Mouse (Mus musculus): Measurements from ENCODE around the gene Nudt1. TPM values are rescaled to one million over a fixed set of nuclear protein-coding genes. Genes with fewer than 3 reads are reported as not detected.

Gene Nudt1
- 22.2 and 22.7 TPM in 2 replicates for polyA plus RNA-seq (2014; fragmentation: Nextera tagmentation; extraction: Ambion mirVana)

GRCm38 (mm10) chr5:140321042-140321755 lies at the start of gene Nudt1, which contains the start of gene Mad1l1:
TSS of gene Nudt1 (plus strand) at chr5:140321656.
TSS of gene Mad1l1 (minus strand) at chr5:140321552.
- H3K27me3 ChIP-seq (ENCODE audit: control insufficient read depth, insufficient read depth, low read length) = no peaks in the 10 kb centered on the region
- WGBS = under 1% methylated on average over 60 of the region's 60 CpGs
- H3K9me3 ChIP-seq (ENCODE audit: control insufficient read depth, low read length) = no peaks in the 10 kb centered on the region
- H3K4me1 ChIP-seq (ENCODE audit: control insufficient read depth in 2 of 2, insufficient read depth in 2 of 2, low read length in 2 of 2) = peaks cover 0 to 10% of the 10 kb centered on the region in 2 experiments; a peak in 1 of 4 replicates
- H3K4me3 ChIP-seq (ENCODE audit: control insufficient read depth in 1 of 2, insufficient read depth in 1 of 2, low read depth in 1 of 2, low read length in 2 of 2) = peak within 1 kb of the TSS; percentile 80 to 91
- H3K9ac ChIP-seq (ENCODE audit: low read length) = peak within 1 kb of the TSS; percentile 95
- ATAC-seq (ENCODE audit: insufficient number of reproducible peaks, insufficient read depth, low FRiP score, low read depth) = peak; percentile 90
- peak within 1 kb of the TSS; percentile 65 to 84 for H3K27ac ChIP-seq (replicated peaks in 1 of 2; ENCODE audit: control insufficient read depth in 1 of 2, insufficient read depth in 1 of 2, low read depth in 2 of 2, low read length in 2 of 2)
- no peaks in the 10 kb centered on the region for H3K36me3 ChIP-seq (ENCODE audit: control insufficient read depth, insufficient read depth, low read length)
- H3K4me2 ChIP-seq (ENCODE audit: low read length) = peak within 1 kb of the TSS; percentile 87

DNA sequence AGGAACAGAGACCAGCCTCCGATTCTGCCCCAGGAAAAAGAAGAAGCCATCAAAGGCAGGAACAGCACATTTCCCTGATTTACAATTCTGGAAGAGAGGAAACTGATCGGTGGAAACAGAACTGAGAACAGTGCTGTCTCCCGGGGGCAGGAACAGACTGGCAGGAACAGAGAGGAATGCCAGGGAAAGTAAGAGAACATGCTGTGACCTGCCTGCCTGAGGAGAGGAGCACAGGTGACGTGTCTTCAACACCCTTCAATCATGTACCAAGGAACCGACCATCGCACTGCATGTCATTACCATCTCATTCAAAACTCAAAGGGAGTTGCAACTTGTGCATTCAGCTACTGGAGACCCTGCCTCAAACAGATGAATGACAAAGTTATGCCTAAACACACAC lies 44.7 kb upstream of the Nudt1 start:
- Histone ChIP-seq H3K27me3 (ENCODE audit: control insufficient read depth, insufficient read depth, low read length) (no peaks in the 10 kb centered on the region), H3K9ac (ENCODE audit: low read length) (no peak overlapping the region), H3K4me3 (ENCODE audit: control insufficient read depth in 1 of 2, insufficient read depth in 1 of 2, low read depth in 1 of 2, low read length in 2 of 2) (no peak overlapping the region), H3K4me2 (ENCODE audit: low read length) (no peak overlapping the region), H3K4me1 (ENCODE audit: control insufficient read depth in 2 of 2, insufficient read depth in 2 of 2, low read length in 2 of 2) (no peaks in the 10 kb centered on the region), H3K36me3 (ENCODE audit: control insufficient read depth, insufficient read depth, low read length) (peaks cover 21% of the 10 kb centered on the region), H3K27ac (replicated peaks in 1 of 2; ENCODE audit: control insufficient read depth in 1 of 2, insufficient read depth in 1 of 2, low read depth in 2 of 2, low read length in 2 of 2) (no peak overlapping the region), H3K9me3 (ENCODE audit: control insufficient read depth, low read length) (no peaks in the 10 kb centered on the region)
- ATAC-seq (ENCODE audit: insufficient number of reproducible peaks, insufficient read depth, low FRiP score, low read depth) = no peak
- WGBS = 85% methylated on average over 6 of the region's 6 CpGs

DNA sequence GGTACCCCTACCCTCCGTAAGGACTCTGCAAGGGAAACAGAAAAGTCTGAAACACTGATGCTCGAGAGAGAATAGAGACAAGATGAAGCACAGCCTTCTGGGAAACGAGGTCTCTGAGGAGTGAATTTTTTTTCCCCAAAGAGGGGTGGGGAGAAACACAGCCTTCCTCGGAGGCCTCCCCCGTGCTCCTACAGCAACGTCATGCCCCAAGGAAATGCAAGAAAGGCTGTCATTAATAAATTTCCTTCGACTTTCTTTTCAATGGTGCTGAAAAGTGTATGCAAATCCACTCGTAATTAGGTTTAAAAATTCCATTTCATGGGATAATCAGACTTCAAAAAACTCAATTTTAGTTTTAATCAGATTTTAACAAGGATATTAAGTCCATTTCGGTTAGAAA lies 41.3 kb upstream of the Nudt1 start:
- Histone ChIP-seq H3K9ac (ENCODE audit: low read length) (no peak overlapping the region), H3K27me3 (ENCODE audit: control insufficient read depth, insufficient read depth, low read length) (no peaks in the 10 kb centered on the region), H3K4me1 (ENCODE audit: control insufficient read depth in 2 of 2, insufficient read depth in 2 of 2, low read length in 2 of 2) (no peaks in the 10 kb centered on the region), H3K4me2 (ENCODE audit: low read length) (no peak overlapping the region), H3K36me3 (ENCODE audit: control insufficient read depth, insufficient read depth, low read length) (peaks cover 34% of the 10 kb centered on the region), H3K27ac (replicated peaks in 1 of 2; ENCODE audit: control insufficient read depth in 1 of 2, insufficient read depth in 1 of 2, low read depth in 2 of 2, low read length in 2 of 2) (no peak overlapping the region), H3K9me3 (ENCODE audit: control insufficient read depth, low read length) (no peaks in the 10 kb centered on the region), H3K4me3 (ENCODE audit: control insufficient read depth in 1 of 2, insufficient read depth in 1 of 2, low read depth in 1 of 2, low read length in 2 of 2) (no peak overlapping the region)
- no peak for ATAC-seq (ENCODE audit: insufficient number of reproducible peaks, insufficient read depth, low FRiP score, low read depth)
- WGBS = 83% methylated on average over 9 of the region's 9 CpGs

- Histone ChIP-seq H3K27me3 (ENCODE audit: control insufficient read depth, insufficient read depth, low read length) (no peaks in the 10 kb centered on the region), H3K4me3 (ENCODE audit: control insufficient read depth in 1 of 2, insufficient read depth in 1 of 2, low read depth in 1 of 2, low read length in 2 of 2) (no peak overlapping the region), H3K4me2 (ENCODE audit: low read length) (no peak overlapping the region), H3K36me3 (ENCODE audit: control insufficient read depth, insufficient read depth, low read length) (peaks cover 27% of the 10 kb centered on the region; the same call in 1 of the 2 replicates), H3K9ac (ENCODE audit: low read length) (no peak overlapping the region), H3K9me3 (ENCODE audit: control insufficient read depth, low read length) (no peaks in the 10 kb centered on the region), H3K4me1 (ENCODE audit: control insufficient read depth in 2 of 2, insufficient read depth in 2 of 2, low read length in 2 of 2) (no peaks in the 10 kb centered on the region), H3K27ac (replicated peaks in 1 of 2; ENCODE audit: control insufficient read depth in 1 of 2, insufficient read depth in 1 of 2, low read depth in 2 of 2, low read length in 2 of 2) (no peak overlapping the region)
- WGBS = 87% methylated on average over 8 of the region's 8 CpGs
- ATAC-seq (ENCODE audit: insufficient number of reproducible peaks, insufficient read depth, low FRiP score, low read depth) = no peak
Observed at GRCm38 (mm10) chr5:140282376-140282775, 39.1 kb upstream of the Nudt1 start.

GRCm38 (mm10) chr5:140282900-140283299 lies 38.6 kb upstream of the Nudt1 start:
- no peak overlapping the region for H3K4me2 ChIP-seq (ENCODE audit: low read length)
- no peaks in the 10 kb centered on the region for H3K9me3 ChIP-seq (ENCODE audit: control insufficient read depth, low read length)
- 87% methylated on average over 3 of the region's 3 CpGs for WGBS
- H3K4me1 ChIP-seq (ENCODE audit: control insufficient read depth in 2 of 2, insufficient read depth in 2 of 2, low read length in 2 of 2) = no peaks in the 10 kb centered on the region
- peaks cover 27% of the 10 kb centered on the region; the same call in 1 of the 2 replicates for H3K36me3 ChIP-seq (ENCODE audit: control insufficient read depth, insufficient read depth, low read length)
- ATAC-seq (ENCODE audit: insufficient number of reproducible peaks, insufficient read depth, low FRiP score, low read depth) = no peak
- no peaks in the 10 kb centered on the region for H3K27me3 ChIP-seq (ENCODE audit: control insufficient read depth, insufficient read depth, low read length)
- H3K27ac ChIP-seq (replicated peaks in 1 of 2; ENCODE audit: control insufficient read depth in 1 of 2, insufficient read depth in 1 of 2, low read depth in 2 of 2, low read length in 2 of 2) = no peak overlapping the region
- H3K4me3 ChIP-seq (ENCODE audit: control insufficient read depth in 1 of 2, insufficient read depth in 1 of 2, low read depth in 1 of 2, low read length in 2 of 2) = no peak overlapping the region
- no peak overlapping the region for H3K9ac ChIP-seq (ENCODE audit: low read length)

DNA sequence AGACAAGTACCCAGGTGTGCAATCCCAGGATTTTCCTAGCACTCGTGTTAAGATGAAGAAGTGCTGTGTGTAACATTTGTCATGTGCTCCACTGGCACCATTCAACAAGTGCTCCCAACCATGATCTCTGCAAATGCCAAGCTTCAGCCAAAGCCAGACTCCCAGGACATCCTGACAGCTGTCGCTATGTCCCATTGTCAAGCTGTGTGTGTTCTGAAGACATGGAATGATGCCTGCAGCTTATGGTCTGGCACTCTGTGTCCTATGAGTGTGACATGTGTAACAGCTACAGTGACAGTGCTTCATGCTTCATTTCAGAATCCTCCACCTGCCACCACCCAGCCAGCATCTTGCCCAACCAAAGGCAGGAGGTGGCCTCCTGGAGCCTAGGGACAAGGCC lies 37.4 kb upstream of the Nudt1 start:
- WGBS = 97% methylated on average over 2 of the region's 2 CpGs
- H3K4me3 ChIP-seq (ENCODE audit: control insufficient read depth in 1 of 2, insufficient read depth in 1 of 2, low read depth in 1 of 2, low read length in 2 of 2) = no peak overlapping the region
- no peak overlapping the region for H3K9ac ChIP-seq (ENCODE audit: low read length)
- no peak for ATAC-seq (ENCODE audit: insufficient number of reproducible peaks, insufficient read depth, low FRiP score, low read depth)
- H3K27ac ChIP-seq (replicated peaks in 1 of 2; ENCODE audit: control insufficient read depth in 1 of 2, insufficient read depth in 1 of 2, low read depth in 2 of 2, low read length in 2 of 2) = no peak overlapping the region
- H3K4me2 ChIP-seq (ENCODE audit: low read length) = no peak overlapping the region
- H3K4me1 ChIP-seq (ENCODE audit: control insufficient read depth in 2 of 2, insufficient read depth in 2 of 2, low read length in 2 of 2) = no peaks in the 10 kb centered on the region
- H3K27me3 ChIP-seq (ENCODE audit: control insufficient read depth, insufficient read depth, low read length) = no peaks in the 10 kb centered on the region
- peaks cover 21% of the 10 kb centered on the region; the same call in 1 of the 2 replicates for H3K36me3 ChIP-seq (ENCODE audit: control insufficient read depth, insufficient read depth, low read length)
- no peaks in the 10 kb centered on the region for H3K9me3 ChIP-seq (ENCODE audit: control insufficient read depth, low read length)

- H3K4me1 ChIP-seq (ENCODE audit: control insufficient read depth in 2 of 2, insufficient read depth in 2 of 2, low read length in 2 of 2) = no peaks in the 10 kb centered on the region
- no peak overlapping the region for H3K4me2 ChIP-seq (ENCODE audit: low read length)
- no peak overlapping the region for H3K9ac ChIP-seq (ENCODE audit: low read length)
- ATAC-seq (ENCODE audit: insufficient number of reproducible peaks, insufficient read depth, low FRiP score, low read depth) = no peak
- H3K4me3 ChIP-seq (ENCODE audit: control insufficient read depth in 1 of 2, insufficient read depth in 1 of 2, low read depth in 1 of 2, low read length in 2 of 2) = no peak overlapping the region
- 83% methylated on average over 2 of the region's 2 CpGs for WGBS
- no peak overlapping the region for H3K27ac ChIP-seq (replicated peaks in 1 of 2; ENCODE audit: control insufficient read depth in 1 of 2, insufficient read depth in 1 of 2, low read depth in 2 of 2, low read length in 2 of 2)
- no peaks in the 10 kb centered on the region for H3K9me3 ChIP-seq (ENCODE audit: control insufficient read depth, low read length)
- H3K27me3 ChIP-seq (ENCODE audit: control insufficient read depth, insufficient read depth, low read length) = no peaks in the 10 kb centered on the region
- peaks cover 28% of the 10 kb centered on the region for H3K36me3 ChIP-seq (ENCODE audit: control insufficient read depth, insufficient read depth, low read length)
Observed at GRCm38 (mm10) chr5:140284761-140285160, 36.7 kb upstream of the Nudt1 start.

- Histone ChIP-seq H3K36me3 (ENCODE audit: control insufficient read depth, insufficient read depth, low read length) (peaks cover 37% of the 10 kb centered on the region), H3K27me3 (ENCODE audit: control insufficient read depth, insufficient read depth, low read length) (no peaks in the 10 kb centered on the region), H3K4me2 (ENCODE audit: low read length) (no peak overlapping the region), H3K4me1 (ENCODE audit: control insufficient read depth in 2 of 2, insufficient read depth in 2 of 2, low read length in 2 of 2) (peaks cover 0 to 7% of the 10 kb centered on the region in 2 experiments; a peak in 1 of 4 replicates), H3K4me3 (ENCODE audit: control insufficient read depth in 1 of 2, insufficient read depth in 1 of 2, low read depth in 1 of 2, low read length in 2 of 2) (no peak overlapping the region), H3K9me3 (ENCODE audit: control insufficient read depth, low read length) (no peaks in the 10 kb centered on the region), H3K27ac (replicated peaks in 1 of 2; ENCODE audit: control insufficient read depth in 1 of 2, insufficient read depth in 1 of 2, low read depth in 2 of 2, low read length in 2 of 2) (no peak overlapping the region), H3K9ac (ENCODE audit: low read length) (no peak overlapping the region)
- no peak for ATAC-seq (ENCODE audit: insufficient number of reproducible peaks, insufficient read depth, low FRiP score, low read depth)
- 89% methylated on average over 3 of the region's 3 CpGs for WGBS
Observed at GRCm38 (mm10) chr5:140288287-140288686, 33.2 kb upstream of the Nudt1 start.

All from heart, embryonic 14.5 days (tissue).